Mouse (Mus musculus) left cerebral cortex, adult 18-20 months (tissue): Measurements from ENCODE around the gene Dbt. TPM values are rescaled to one million over a fixed set of nuclear protein-coding genes. Genes with fewer than 3 reads are reported as not detected.
A peak's percentile ranks its signal among the peaks of the same experiment; 100 is the strongest.
"Not testable (repeated sequence)": the region's sequence is repeated elsewhere in the genome, so short reads cannot be mapped to it uniquely, and the experiment has no call there.

Experiments
- DNase-seq, 2 experiments: peaks; one replicate each; pipeline ENCODE4 v3.0.0; 2021 to 2022; ENCODE audit warnings: low spot score in 2 of 2, mixed read lengths in 1 of 2
- total RNA-seq, 2 experiments: library from RNA; stranded (reverse); gene quantifications; 2 replicates each; pipeline ENCODE4 v1.2.3; 2021

Gene Dbt
- total RNA-seq, 2 experiments from 2014 or later, result 14.1 to 15.1 TPM

DNA sequence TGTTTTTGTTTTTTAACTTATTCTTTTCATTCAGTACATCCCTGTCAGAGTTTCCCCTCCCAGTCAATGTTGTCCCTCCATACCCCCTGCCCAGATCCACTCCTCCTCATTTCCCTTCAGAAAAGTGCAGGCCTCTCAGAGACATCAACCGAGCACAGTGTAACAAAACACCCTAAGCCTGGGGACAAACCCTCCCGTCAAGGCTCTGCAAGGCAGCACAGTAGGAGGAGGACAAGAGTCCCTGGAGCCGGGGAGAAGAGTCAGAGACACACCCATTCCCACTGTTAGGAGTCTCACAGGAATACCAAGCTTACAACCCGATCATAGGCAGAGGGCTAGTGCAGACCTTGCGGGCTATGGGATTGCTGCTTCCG, 24.3 kb downstream of the Dbt start:
- DNase-seq, result no peak

DNA sequence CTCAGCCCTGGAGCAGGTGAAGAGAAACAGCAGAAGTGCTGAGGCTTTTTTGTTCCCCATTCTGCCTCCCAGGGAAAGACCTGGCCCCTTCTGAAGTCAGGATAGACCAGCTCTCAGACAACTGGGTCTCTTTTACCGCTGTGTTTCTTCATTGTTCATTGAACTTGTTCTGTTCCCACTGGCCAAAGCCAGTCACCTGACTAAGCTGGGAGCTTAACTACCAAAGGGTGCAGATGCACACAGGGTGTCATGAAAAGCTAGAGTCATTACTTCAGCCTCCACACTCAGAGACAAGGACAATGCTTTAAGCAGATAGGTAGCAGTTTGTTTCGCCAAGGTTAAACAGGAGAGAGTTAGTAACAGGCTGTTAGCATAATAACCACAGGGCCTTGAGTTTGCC, 29.2 kb downstream of the Dbt start:
- DNase-seq, result no peak

DNA sequence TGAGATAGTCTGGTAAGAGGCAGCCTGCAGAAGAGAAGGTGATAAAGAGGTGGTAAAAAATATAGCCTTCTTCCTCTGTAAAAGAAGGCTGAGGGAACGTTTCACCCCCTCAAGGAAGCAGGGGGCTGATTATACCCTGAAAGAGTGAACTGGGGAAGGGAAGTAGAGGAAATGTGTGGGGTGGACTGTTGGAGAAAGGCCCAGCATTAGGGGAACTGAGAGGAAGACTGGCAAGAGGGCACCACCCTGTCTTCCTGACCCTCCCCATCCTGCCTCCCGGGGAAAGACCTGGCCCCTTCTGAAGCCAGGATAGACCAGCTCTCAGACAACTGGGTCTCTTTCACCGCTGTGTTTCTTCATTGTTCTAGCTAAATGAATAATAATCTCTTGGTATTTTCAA, 29.7 kb downstream of the Dbt start:
- no peak for DNase-seq

DNA sequence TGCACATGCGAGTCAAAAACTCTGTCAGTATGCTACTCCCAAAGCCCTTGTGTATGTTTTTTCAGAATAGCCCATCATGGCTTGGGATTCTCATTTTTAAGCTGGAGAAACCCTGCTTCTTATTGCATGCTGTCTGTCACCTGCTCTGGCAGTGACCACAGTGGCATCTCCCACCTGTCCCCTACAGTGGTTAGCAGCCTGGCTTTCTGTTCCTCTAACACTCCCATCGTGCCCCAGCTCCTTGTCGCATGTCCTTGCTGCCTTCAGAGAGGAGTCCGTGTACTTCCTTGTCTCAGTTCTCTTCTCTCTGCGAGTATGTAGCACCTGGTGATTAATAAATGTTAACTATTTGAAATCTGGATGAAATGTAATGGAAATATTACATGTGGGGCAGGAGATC, 34.6 kb downstream of the Dbt start:
- no peak for DNase-seq

DNA sequence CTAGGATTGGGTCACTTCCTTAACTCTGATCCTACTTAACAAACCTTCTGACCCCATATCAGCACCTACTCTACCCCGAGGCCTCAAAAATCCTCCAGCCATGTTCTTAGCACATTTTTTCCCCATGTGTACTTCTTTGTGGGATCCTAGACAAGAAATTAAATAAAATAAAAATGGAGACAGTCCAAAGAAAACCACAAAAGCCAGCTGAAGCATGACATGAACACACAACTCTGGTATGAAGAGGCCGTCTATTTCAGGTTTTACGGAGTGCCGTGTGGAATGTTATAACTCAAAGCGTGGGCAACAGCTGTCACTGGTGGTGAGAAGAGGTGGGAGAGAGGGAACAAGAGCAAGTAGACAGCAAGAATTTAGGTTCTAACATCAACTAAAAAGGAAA, 38.5 kb downstream of the Dbt start:
- DNase-seq, result peak in 1 of 2 experiments; percentile 39

DNA sequence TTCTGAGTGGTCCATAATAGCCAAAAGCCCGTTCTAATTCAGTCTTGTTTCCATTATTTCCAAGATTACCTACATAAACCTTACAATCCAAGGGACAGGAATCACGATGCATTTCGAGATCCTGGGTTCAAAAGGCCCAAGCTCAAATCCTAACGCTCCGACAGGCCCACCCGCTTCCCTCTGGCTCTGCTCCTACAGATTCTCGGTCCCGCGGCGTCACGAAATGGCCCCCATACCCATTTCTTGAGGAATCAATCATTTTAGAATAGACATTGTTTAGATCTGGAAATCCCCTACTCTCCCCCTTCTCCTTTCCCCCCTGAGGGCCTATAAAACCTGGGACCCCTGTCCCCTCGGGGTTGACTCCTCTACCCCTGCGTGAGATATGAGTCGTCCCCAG, 48.4 kb downstream of the Dbt start:
- DNase-seq, result not testable (repeated sequence)

DNA sequence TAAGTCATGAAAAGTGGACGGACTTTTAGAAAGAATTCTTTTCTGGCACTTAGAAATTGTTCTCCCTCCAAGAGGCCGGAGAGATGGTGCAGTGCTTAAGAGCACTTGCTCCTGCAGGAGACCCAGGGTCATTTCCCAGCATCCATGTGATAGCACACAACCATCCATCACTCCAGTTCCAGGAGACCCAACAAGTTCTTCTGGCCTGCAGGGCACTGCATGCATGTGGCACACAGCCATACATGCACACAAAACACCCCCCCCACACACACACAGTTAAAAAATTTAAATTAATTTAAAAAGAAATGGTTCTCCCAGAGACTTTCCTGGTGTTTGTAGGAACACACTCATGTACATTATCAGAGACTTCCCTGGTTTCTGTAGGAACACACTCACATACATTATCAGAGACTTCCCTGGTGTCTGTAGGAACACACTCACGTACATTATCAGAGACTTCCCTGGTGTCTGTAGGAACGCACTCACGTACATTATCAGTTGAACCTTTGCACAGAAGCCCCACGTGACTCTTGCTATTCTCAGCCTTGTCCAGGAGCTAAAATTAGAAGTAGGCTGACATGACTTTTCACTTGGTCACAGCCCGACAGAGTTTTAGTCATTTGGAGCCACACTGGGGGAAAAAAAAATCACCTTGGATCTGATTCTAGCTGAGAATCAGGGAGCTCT, 49.7 kb downstream of the Dbt start, which contains the start of gene Lrrc39:
Gene Lrrc39 (plus strand): TSS at position 566 of the 687 bp plus-strand sequence.
- DNase-seq, result no peak

DNA sequence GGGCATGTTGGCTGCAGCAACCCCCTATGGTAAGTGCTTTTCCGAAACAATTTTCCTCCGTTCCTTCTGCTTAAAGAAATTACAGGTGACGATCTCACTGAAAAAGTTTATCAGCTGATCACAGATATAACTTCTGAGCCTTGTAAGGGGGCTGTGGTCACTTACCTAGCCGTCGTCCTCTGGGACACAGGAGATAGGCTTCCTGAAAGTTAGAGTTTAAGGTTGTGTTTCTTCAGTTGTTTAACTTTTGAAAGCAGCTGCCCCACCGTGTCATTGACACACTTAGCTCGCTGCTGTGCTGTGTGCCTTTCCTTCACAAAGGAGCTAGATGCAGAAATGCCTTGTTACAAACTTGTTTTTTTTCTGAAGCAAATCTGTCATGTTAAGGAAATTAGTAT, 50.2 kb downstream of the Dbt start:
- DNase-seq, result no peak

DNA sequence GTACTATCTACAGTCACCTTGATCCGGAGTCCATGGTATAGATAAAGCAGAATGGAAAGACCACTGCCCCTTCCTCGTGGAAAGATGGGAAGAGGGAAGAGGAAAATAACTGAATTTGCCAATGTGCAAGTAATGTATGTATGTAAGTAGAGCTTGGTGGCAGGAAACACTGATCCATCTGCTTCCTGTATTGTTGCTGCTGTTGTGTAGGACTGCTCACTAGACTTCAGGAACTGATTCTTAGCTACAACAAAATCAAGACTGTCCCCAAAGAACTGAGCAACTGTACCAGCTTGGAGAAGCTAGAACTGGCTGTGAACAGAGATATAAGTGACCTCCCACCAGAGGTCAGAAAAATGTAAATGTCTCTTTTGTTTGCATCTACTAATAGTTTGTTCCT, 57.8 kb downstream of the Dbt start:
- DNase-seq, result no peak

DNA sequence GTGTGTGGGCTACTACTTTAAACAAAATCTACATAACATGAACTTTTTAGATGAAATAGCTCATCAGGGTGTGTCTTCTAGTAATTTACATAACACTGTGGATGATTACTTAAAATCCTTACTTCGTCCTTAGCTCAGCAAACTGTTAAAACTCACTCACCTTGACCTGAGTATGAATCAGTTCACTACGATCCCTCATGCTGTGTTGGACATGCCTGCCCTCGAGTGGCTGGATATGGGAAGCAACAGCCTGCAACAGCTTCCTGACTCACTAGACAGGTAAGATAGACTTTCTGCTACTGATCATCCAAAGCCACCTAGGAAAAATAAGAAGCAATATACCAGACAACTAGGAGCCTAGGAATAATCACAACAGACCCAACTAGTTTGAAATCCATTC, 64.4 kb downstream of the Dbt start:
- DNase-seq, result no peak

DNA sequence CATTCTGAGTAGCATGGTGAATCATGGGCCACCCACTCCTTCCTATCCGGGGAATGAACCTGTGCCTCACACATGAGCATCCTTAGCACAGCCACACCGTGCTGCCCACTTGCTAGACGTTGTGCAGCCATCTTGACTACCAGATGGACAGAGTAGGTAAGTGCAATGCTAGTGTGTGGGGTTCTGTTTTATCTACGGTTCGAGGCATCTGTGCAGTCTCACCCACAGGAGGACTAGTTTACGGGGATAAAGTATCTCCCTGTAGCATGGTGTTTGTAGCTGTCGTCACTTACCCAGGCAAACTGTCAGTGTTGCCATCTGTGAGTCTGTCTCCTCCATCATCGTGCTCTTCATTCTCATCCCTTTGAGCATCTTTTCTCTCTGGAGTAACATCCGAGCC, 69.3 kb downstream of the Dbt start:
- DNase-seq, result peak; percentile 60 to 61

DNA sequence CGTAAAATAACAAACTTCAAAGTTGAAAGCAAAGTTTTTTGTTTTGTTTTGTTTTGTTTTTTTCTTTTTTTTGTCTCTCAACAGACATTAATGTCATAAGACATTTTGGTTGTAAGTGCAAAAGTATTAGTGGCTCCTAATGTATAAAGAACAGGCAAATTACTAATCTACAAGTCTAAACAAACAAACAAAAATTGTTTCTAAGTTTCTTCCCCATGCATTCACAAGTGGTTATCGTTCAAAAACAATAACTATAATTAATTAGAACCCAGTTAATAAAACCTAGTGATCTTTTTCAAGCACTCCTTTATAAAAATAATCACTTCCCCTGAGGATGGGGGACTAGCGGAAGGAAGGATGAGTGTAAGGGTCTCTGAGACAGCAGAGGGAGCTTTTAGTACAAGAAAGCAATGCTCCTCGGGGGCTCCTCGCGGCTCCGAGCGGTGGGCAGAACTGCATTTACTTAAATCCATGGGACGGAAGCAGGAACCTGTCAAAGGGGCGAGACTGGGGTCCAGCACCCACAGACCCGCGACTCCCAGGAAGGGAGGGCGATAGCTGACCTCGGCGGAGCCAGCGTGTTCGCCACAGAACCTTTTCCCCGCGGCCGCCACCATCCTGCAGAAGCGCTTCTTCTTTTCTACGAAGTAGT, 81.3 kb downstream of the Dbt start:
- DNase-seq, result no peak

DNA sequence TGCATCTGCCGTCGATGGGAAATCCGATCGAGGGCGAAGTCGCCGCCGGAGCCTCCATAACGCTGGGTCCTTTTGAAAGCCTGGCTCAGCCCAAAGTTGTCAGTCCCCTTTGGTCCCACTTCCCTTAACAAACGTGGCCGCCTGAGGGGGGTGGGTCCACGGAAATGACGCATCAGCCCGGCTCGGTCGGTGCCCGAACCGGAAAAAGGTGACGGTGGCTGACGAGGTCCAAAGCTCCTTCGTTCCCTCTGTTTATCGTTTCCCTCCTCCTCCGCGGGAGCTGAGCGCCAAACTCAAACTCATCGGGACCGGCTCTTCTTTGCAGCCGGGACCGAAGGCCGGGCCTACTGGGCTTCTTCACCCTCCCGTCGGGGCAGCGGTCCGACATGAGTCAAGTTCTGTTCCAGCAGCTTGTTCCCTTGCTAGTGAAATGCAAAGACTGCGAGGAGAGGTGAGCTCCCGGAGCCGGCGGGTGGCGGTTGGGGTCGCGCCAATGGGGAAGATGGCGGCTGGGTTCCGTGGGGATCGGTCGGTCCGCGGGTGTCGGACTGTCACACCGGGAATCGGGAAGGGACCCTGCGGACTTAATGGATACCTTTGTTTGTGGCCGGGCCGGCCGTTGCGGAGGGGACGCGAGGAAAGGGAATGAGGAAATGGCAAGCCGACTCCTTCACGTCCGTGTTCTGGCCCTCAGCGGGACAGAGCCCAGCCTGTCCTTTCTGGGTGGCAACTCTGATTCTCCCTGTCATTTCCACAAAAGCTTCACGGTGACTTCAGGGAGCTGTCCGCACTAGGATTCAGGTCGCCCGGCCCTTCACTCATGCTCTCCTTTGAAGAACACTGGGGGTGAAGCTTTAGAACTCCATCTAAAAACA, 82.1 kb downstream of the Dbt start, which contains the start of gene Sass6:
Gene Sass6 (plus strand): TSS at position 255 of the 875 bp plus-strand sequence.
- peak; percentile 98 to 100 for DNase-seq

DNA sequence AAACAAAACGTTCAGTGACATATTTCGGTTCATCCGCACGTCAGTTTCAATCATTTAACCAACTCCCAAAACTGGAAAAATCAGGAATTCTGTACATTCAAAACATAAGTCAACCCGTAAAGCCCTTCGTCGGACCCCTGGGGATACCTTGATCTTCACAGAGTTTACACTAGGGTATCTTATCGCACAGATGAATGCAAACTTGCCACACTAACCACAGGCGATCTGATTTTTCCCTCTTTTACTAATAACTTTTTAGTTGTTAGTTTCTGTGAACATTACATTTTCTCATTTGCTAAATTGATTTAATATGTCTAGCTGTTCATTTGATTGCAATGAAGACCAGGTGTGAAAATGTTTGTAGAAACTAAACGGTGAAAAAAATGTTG, 82.7 kb downstream of the Dbt start:
- DNase-seq, result no peak

Other genes with a start within 250 kb of the Dbt start
- gene Cdc14a, start 89.0 kb upstream of the Dbt start, total RNA-seq, result 1 to 10 TPM; 3.4 to 3.6 TPM
- gene Rtca, start 4.9 kb upstream of the Dbt start, total RNA-seq, result 10 to 100 TPM; 57.0 to 61.5 TPM
- gene Lrrc39, start 49.9 kb downstream of the Dbt start, total RNA-seq, result not detected
- 1 to 10 TPM; 6.4 to 9.1 TPM for gene Sass6, start 81.9 kb downstream of the Dbt start, total RNA-seq
- 10 to 100 TPM; 15.3 to 15.9 TPM for gene Trmt13, start 101.5 kb downstream of the Dbt start, total RNA-seq
- 10 to 100 TPM; 52.7 to 57.1 TPM for gene Mfsd14a, start 149.6 kb downstream of the Dbt start, total RNA-seq
- 1 to 10 TPM; 2.1 to 3.4 TPM for gene Gm43191, start 168.2 kb downstream of the Dbt start, total RNA-seq
- gene Slc35a3, start 199.8 kb downstream of the Dbt start, total RNA-seq, result 10 to 100 TPM; 15.4 to 16.2 TPM